Mouse (Mus musculus) thymus, postnatal 10 days (tissue): ENCODE measurements around the gene Emilin2.
"Not testable (repeated sequence)": the region's sequence is repeated elsewhere in the genome, so short reads cannot be mapped to it uniquely, and the experiment has no call there.

Experiments used
- DNase-seq, 2 experiments: peaks; one replicate each; pipeline ENCODE4 v3.0.0; 2021; ENCODE audit warnings: low spot score in 2 of 2

The Emilin2 gene

GRCm38 (mm10) chr17:71311340-71312171 lies at the start of gene Emilin2:
Gene Emilin2 (minus strand): TSS chr17:71311978.
- DNase-seq, result peak; percentile 6 to 70

DNA sequence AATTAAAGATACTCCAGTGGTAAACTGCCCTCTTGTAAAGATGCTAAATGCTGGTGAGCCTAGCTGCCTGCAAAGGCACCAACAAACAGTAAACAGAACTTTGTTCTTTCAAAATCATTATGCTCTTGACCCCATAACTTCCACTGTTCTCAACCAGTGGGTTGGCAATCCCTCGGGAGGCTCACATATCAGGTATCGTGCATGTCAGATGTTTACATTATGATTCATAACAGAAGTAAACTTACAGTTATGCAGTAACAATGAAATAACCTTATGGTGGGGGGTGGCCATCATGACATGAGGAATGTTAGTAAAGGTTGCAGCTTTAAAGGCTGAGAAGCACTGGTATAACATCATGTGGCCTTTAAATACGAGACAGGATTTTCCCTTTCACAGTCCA lies 43.7 kb upstream of the Emilin2 start:
- DNase-seq, result no peak

DNA sequence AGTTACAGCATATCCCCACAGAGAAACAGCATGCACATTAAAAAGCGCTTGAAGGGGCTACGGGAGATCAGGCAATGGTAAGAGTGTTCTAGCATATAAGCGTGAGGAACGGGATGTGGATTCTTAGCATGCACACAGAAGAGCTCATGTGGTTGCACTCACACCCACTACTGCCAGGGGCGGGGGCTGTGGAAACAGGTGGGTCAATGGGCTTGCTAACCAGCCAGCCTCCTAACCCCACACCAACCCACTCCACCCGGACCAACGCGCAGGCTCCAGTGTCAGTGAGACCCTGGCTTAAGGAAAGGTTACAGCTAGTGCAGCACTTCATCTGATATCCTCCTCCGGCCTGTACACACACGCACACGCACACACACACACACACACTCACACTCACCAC lies 42.4 kb upstream of the Emilin2 start:
- DNase-seq, result no peak

GRCm38 (mm10) chr17:71348188-71348587 lies 36.4 kb upstream of the Emilin2 start:
- DNase-seq, result no peak

DNA sequence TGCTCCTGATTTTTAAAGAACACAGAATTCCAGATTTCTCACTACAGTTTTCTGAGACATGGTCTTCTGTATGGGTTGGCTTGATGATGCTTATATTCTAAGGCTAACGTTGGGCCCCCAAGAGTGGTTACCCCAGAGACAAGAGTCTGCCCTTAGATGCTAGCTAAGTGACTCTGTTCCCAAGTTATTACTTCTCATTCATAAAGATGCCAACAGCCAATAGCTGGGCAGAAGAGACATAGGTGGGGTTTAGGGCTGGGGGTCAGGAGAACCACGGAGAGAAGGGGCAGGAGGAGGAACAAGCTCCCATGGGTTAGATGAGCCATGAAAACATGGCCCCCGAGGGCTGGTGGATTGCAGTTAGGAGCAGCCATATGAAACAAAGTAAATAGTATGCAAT lies 30.2 kb upstream of the Emilin2 start:
- no peak for DNase-seq

GRCm38 (mm10) chr17:71338627-71339026 lies 26.8 kb upstream of the Emilin2 start:
- no peak for DNase-seq

- no peak for DNase-seq
Observed at GRCm38 (mm10) chr17:71337546-71337945, 25.8 kb upstream of the Emilin2 start.

GRCm38 (mm10) chr17:71336421-71336820 lies 24.6 kb upstream of the Emilin2 start:
- DNase-seq, result no peak

GRCm38 (mm10) chr17:71332298-71332697 lies 20.5 kb upstream of the Emilin2 start:
- DNase-seq, result no peak

GRCm38 (mm10) chr17:71320731-71321130 lies 9.0 kb upstream of the Emilin2 start:
- not testable (repeated sequence) for DNase-seq

- DNase-seq, result no peak
Observed at GRCm38 (mm10) chr17:71319361-71319760, 7.6 kb upstream of the Emilin2 start.

GRCm38 (mm10) chr17:71317571-71317970 lies 5.8 kb upstream of the Emilin2 start:
- DNase-seq, result no peak

- DNase-seq, result no peak
Observed at GRCm38 (mm10) chr17:71314315-71314714, 2.5 kb upstream of the Emilin2 start.

- peak in 1 of 2 experiments; percentile 6 for DNase-seq
Observed at GRCm38 (mm10) chr17:71310486-71311339, 1.1 kb downstream of the Emilin2 start.

- DNase-seq, result no peak
Observed at GRCm38 (mm10) chr17:71309711-71310485, 1.9 kb downstream of the Emilin2 start.

DNA sequence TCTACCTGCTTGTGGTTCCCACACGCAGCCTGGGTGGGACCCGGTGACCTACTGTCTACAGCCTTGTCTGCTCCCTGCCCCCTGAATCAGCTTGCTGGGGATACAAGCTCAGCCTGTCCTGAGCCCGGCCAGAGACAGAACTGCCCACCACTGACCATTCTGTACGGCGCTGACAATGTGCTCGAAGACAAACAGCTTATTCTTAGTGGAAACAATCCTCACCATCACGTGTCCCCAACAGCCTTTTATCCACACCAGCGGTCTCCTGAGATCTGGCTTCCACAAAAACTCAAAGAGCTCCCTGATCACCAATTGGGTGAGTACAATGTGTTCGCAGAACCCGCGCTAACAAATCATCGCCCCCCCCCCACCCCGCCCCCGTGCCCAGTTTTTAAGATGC lies 2.6 kb downstream of the Emilin2 start:
- no peak for DNase-seq

GRCm38 (mm10) chr17:71308296-71308695 lies 3.5 kb downstream of the Emilin2 start:
- no peak for DNase-seq

DNA sequence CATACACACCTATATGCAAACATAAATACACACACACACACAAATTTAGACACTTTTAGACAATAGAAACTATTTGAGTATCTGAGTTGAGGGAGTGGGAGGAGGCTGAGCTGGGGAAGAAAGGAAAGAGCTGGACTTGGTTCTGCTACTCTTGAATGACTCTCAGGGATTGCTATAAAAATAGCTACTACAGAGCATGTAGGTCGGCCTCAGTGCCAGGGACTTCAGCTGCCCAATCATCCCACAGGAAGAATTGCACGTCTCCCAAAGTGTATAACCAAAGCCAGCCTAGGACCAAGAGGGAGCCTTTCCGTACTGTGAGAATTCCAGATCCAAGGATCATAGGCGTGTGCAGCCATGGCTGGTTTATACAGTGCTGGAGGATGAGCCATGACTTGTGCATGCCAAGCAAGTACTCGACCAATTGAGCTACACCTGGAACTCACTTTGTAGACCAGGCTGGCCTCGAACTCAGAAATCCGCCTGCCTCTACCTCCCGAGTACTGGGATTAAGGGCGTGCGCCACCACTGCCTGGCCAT lies 4.5 kb downstream of the Emilin2 start:
- DNase-seq, result no peak

- no peak for DNase-seq
Observed at GRCm38 (mm10) chr17:71306716-71307115, 5.1 kb downstream of the Emilin2 start.

DNA sequence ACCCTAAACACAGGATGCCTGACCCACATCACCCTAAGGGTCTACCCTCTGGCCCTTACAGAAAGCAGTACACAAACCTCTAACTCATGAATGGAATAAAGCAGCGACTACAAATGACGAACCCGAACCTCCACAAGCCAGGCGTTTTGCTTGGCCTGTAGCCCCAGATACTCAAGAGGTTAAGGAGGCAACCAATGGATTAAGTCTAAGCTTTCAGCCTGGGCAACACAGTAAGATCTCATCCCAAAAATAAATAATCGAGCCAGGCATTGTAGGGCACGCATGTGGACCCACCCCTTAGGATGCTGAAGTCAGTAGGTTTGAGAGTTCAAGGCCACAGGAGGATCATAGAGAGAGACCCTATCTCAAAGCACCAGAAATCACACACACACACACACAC lies 5.7 kb downstream of the Emilin2 start:
- DNase-seq, result no peak

DNA sequence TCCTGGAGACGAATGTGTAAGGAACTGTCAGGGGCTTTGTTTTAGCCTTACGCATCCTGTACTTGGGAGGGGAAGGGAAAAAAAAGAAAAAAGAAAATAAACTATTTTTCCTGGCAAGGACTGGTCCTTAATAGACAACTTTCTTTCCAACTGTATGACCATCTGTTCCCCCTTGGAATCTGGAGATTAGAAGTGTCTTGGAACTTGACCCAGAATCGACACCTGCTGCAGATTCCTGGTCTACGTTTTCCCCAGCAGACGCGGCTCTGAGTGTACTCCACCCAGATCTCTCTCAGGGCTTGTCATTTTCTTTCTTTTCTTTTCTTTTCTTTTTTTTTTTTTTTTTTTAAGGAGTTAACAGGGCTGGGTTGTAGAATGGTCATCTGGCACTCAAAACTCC lies 8.3 kb downstream of the Emilin2 start:
- no peak for DNase-seq

DNA sequence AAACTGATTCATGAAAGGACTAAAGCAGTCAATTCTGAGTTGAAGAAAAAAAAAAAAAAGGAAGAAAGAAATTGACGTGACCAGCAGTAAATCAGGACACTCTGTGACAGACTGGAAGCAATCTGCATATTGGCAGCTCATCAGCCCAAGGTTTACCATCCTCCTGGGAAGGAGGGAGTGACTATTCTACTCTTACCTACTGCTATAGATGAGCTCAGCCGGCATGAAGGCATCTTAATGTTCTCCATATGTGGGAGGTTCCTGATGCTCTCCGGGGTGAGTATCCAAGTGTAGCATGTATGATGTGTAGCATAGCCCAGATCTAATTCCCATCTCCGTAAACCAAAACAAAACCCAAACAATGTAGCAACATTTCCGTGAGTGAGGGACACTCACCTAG lies 10.4 kb downstream of the Emilin2 start:
- DNase-seq, result no peak
